Mouse (Mus musculus): ENCODE results near the gene Tcf3. TPM values are rescaled to one million over a fixed set of nuclear protein-coding genes. Genes with fewer than 3 reads are reported as not detected.

Gene Tcf3
- polyA plus RNA-seq, 1 experiment: 341 TPM

DNA sequence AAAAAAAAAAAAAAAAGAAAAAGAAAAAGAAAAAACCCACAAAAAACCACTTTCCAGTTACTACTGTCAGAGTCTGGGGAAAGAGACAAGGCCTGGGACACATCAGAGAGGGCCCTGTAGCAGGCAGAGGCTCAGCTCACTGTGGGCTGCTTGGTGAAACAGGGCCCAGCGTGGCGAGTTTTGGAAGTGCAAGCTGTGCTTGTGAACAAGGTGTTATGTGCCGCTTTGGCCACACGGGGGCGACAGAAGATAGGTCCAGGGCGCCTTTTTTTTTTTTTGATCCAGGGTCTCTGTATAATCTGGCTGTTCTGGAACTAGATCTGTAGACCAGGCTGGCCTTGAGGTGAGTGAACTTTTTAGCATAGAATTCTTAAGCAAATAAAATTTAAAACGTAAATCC is 57.3 kb downstream of the Tcf3 start:
- Histone ChIP-seq H3K27ac (ENCODE audit: control insufficient read depth, insufficient read depth, low read length) (no peak overlapping the region), H3K36me3 (ENCODE audit: control insufficient read depth, insufficient read depth, low read length) (peaks cover 2% of the 10 kb centered on the region; the same call in 1 of the 2 replicates), H3K4me1 (replicated peaks; ENCODE audit: control insufficient read depth, insufficient read depth, low read length) (peaks cover 14% of the 10 kb centered on the region), H3K27me3 (ENCODE audit: control insufficient read depth, insufficient read depth, low read length) (no peaks in the 10 kb centered on the region), H3K4me3 (ENCODE audit: control insufficient read depth, insufficient read depth, low read length) (no peak overlapping the region)
- WGBS: 3% methylated on average over 7 of the region's 7 CpGs
- TF ChIP-seq CTCF (IDR thresholded peaks at IDR 0.05; ENCODE audit: borderline replicate concordance, control insufficient read depth, extremely low read depth, insufficient read depth, low read length, poor library complexity) (peak; percentile 94), POLR2A (IDR thresholded peaks at IDR 0.05; ENCODE audit: control insufficient read depth, extremely low read depth, insufficient read depth, low read length, poor library complexity) (no peak)
- DNase-seq: peak; percentile 92

- 55% methylated on average over 6 of the region's 6 CpGs for WGBS
- peak; percentile 75 for DNase-seq
Observed at GRCm38 (mm10) chr10:80374063-80374462, 59.4 kb downstream of the Tcf3 start.

GRCm38 (mm10) chr10:80372706-80373105 is 60.7 kb downstream of the Tcf3 start:
- DNase-seq: no peak
- Histone ChIP-seq H3K27ac (ENCODE audit: control insufficient read depth, insufficient read depth, low read length) (no peak overlapping the region), H3K4me3 (ENCODE audit: control insufficient read depth, insufficient read depth, low read length) (no peak overlapping the region), H3K27me3 (ENCODE audit: control insufficient read depth, insufficient read depth, low read length) (no peaks in the 10 kb centered on the region; the same call in 1 of the 2 replicates), H3K36me3 (ENCODE audit: control insufficient read depth, insufficient read depth, low read length) (no peaks in the 10 kb centered on the region), H3K4me1 (replicated peaks; ENCODE audit: control insufficient read depth, insufficient read depth, low read length) (peaks cover 14% of the 10 kb centered on the region)
- TF ChIP-seq CTCF (IDR thresholded peaks at IDR 0.05; ENCODE audit: borderline replicate concordance, control insufficient read depth, extremely low read depth, insufficient read depth, low read length, poor library complexity): no peak
- no peak for TF ChIP-seq POLR2A (IDR thresholded peaks at IDR 0.05; ENCODE audit: control insufficient read depth, extremely low read depth, insufficient read depth, low read length, poor library complexity)
- whole genome bisulfite sequencing: 92% methylated on average over 6 of the region's 6 CpGs

More at GRCm38 (mm10) chr10:80374063-80374462, 59.4 kb downstream of the Tcf3 start:
- H3K4me1 ChIP-seq (replicated peaks; ENCODE audit: control insufficient read depth, insufficient read depth, low read length): peaks cover 14% of the 10 kb centered on the region
- no peaks in the 10 kb centered on the region for H3K36me3 ChIP-seq (ENCODE audit: control insufficient read depth, insufficient read depth, low read length)
- H3K27ac ChIP-seq (ENCODE audit: control insufficient read depth, insufficient read depth, low read length): no peak overlapping the region
- H3K4me3 ChIP-seq (ENCODE audit: control insufficient read depth, insufficient read depth, low read length): no peak overlapping the region
- H3K27me3 ChIP-seq (ENCODE audit: control insufficient read depth, insufficient read depth, low read length): no peaks in the 10 kb centered on the region
- TF ChIP-seq CTCF (IDR thresholded peaks at IDR 0.05; ENCODE audit: borderline replicate concordance, control insufficient read depth, extremely low read depth, insufficient read depth, low read length, poor library complexity): no peak
- TF ChIP-seq POLR2A (IDR thresholded peaks at IDR 0.05; ENCODE audit: control insufficient read depth, extremely low read depth, insufficient read depth, low read length, poor library complexity): no peak

DNA sequence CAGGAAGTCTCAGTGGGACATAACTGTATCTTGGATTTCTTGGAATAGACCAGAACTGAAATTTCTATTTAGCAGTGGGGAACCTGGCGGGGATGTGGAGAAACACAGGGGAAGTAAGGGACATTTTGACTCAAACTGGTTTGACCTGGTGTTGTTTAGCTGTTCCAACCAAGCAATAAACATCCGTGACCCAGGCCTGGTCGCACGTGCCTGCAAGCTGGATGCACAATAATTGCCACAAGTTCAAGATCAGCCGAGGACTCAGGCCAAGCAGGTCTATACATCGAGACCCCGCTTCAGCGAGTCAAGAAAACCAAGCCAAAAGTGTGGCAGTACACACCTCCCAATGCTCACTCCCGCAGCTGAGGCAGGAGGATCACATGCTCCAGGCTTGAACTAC is 61.5 kb downstream of the Tcf3 start:
- no peak overlapping the region for H3K27ac ChIP-seq (ENCODE audit: control insufficient read depth, insufficient read depth, low read length)
- H3K27me3 ChIP-seq (ENCODE audit: control insufficient read depth, insufficient read depth, low read length): no peaks in the 10 kb centered on the region; the same call in 1 of the 2 replicates
- no peak for TF ChIP-seq CTCF (IDR thresholded peaks at IDR 0.05; ENCODE audit: borderline replicate concordance, control insufficient read depth, extremely low read depth, insufficient read depth, low read length, poor library complexity)
- no peak for TF ChIP-seq POLR2A (IDR thresholded peaks at IDR 0.05; ENCODE audit: control insufficient read depth, extremely low read depth, insufficient read depth, low read length, poor library complexity)
- no peaks in the 10 kb centered on the region for H3K36me3 ChIP-seq (ENCODE audit: control insufficient read depth, insufficient read depth, low read length)
- no peak overlapping the region for H3K4me3 ChIP-seq (ENCODE audit: control insufficient read depth, insufficient read depth, low read length)
- no peak for DNase-seq
- H3K4me1 ChIP-seq (replicated peaks; ENCODE audit: control insufficient read depth, insufficient read depth, low read length): peaks cover 14% of the 10 kb centered on the region
- WGBS: 75% methylated on average over 9 of the region's 9 CpGs

DNA sequence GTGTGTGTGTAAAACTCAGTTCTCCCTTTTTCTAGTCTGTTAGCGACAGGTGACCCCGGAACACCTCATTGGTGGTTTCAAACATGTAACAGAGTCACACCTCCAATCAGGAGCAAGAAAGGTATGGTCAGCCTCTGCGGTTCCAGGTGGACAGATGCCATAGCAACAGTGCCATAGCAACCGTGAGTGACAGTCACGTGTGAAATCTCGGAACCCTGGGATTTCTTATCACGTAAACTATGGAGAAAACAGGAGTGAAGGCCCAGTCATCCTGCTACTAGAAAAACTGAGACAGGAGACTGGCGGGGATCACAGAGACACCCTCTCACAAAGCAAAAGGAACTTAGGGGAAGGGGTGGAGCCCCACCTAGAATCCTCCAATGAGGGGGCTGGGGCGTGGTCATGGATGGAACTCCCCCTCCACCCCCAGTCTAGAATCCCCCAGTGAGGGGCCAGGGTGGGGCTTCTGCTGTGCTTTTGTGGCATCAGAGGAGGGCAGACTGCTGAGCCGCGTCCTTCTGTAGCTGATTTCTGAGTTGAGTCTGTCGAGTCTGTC is 62.0 kb downstream of the Tcf3 start:
- Histone ChIP-seq H3K27me3 (ENCODE audit: control insufficient read depth, insufficient read depth, low read length) (no peaks in the 10 kb centered on the region; the same call in 1 of the 2 replicates), H3K4me3 (ENCODE audit: control insufficient read depth, insufficient read depth, low read length) (0 out of 2 replicates have a peak overlapping the region, but pooled peaks have one; percentile 5), H3K36me3 (ENCODE audit: control insufficient read depth, insufficient read depth, low read length) (no peaks in the 10 kb centered on the region), H3K4me1 (replicated peaks; ENCODE audit: control insufficient read depth, insufficient read depth, low read length) (peaks cover 14% of the 10 kb centered on the region), H3K27ac (ENCODE audit: control insufficient read depth, insufficient read depth, low read length) (no peak overlapping the region)
- 7% methylated on average over 12 of the region's 12 CpGs for WGBS
- TF ChIP-seq POLR2A (IDR thresholded peaks at IDR 0.05; ENCODE audit: control insufficient read depth, extremely low read depth, insufficient read depth, low read length, poor library complexity) (no peak), CTCF (IDR thresholded peaks at IDR 0.05; ENCODE audit: borderline replicate concordance, control insufficient read depth, extremely low read depth, insufficient read depth, low read length, poor library complexity) (no peak)
- DNase-seq: peak; percentile 70

- 85% methylated on average over 21 of the region's 21 CpGs for WGBS
- H3K4me1 ChIP-seq (replicated peaks; ENCODE audit: control insufficient read depth, insufficient read depth, low read length): peaks cover 14% of the 10 kb centered on the region
- H3K27ac ChIP-seq (ENCODE audit: control insufficient read depth, insufficient read depth, low read length): no peak overlapping the region
- no peak overlapping the region for H3K4me3 ChIP-seq (ENCODE audit: control insufficient read depth, insufficient read depth, low read length)
- H3K27me3 ChIP-seq (ENCODE audit: control insufficient read depth, insufficient read depth, low read length): no peaks in the 10 kb centered on the region; the same call in 1 of the 2 replicates
- H3K36me3 ChIP-seq (ENCODE audit: control insufficient read depth, insufficient read depth, low read length): no peaks in the 10 kb centered on the region
- TF ChIP-seq POLR2A (IDR thresholded peaks at IDR 0.05; ENCODE audit: control insufficient read depth, extremely low read depth, insufficient read depth, low read length, poor library complexity) (no peak), CTCF (IDR thresholded peaks at IDR 0.05; ENCODE audit: borderline replicate concordance, control insufficient read depth, extremely low read depth, insufficient read depth, low read length, poor library complexity) (no peak)
- peak; percentile 45 for DNase-seq
Observed at GRCm38 (mm10) chr10:80369995-80370747, 63.3 kb downstream of the Tcf3 start.

All from thymus, adult 2 months (tissue).